Mouse (Mus musculus) CH12.LX (cell line): ENCODE measurements around the gene Tsen2.

Source experiments
- CHD2 ChIP-seq: IDR thresholded peaks from 2 replicates; pipeline ENCODE4 v1.6.1; 2011; ENCODE audit warnings: low read length, improper control_type of control experiment
- CTCF ChIP-seq, 2 experiments: IDR thresholded peaks in 1 of 2; conservative IDR thresholded peaks in 1 of 2; 2 replicates each; pipeline ENCODE4 v1.5.1; 2011 to 2012; ENCODE audit warnings: low read depth in 2 of 2, low read length in 2 of 2, improper control_type of control experiment in 1 of 2, inconsistent platforms in 1 of 2, mild to moderate bottlenecking in 1 of 2, moderate library complexity in 1 of 2
- ELF1 ChIP-seq: IDR thresholded peaks from 2 replicates; pipeline ENCODE4 v1.6.1; 2014; ENCODE audit warnings: low read depth, mild to moderate bottlenecking, inconsistent platforms, low read length, improper control_type of control experiment
- EP300 ChIP-seq: IDR thresholded peaks from 2 replicates; pipeline ENCODE4 v1.6.1; 2011; ENCODE audit warnings: low read length, improper control_type of control experiment
- HCFC1 ChIP-seq: IDR thresholded peaks from 2 replicates; pipeline ENCODE4 v1.6.1; 2012; ENCODE audit warnings: low read depth, mild to moderate bottlenecking, inconsistent platforms, low read length, improper control_type of control experiment
- POLR2A ChIP-seq: IDR thresholded peaks from 2 replicates; pipeline ENCODE4 v1.6.1; 2011; ENCODE audit warnings: low read depth, mild to moderate bottlenecking, improper control_type of control experiment, low read length
- POLR2AphosphoS2 ChIP-seq: IDR thresholded peaks from 2 replicates; pipeline ENCODE4 v1.6.1; 2011; ENCODE audit warnings: low read depth, low read length, improper control_type of control experiment
- TBP ChIP-seq: conservative IDR thresholded peaks from 2 replicates; pipeline ENCODE4 v1.6.1; 2011; ENCODE audit warnings: low read depth, low read length, improper control_type of control experiment
- TCF12 ChIP-seq: IDR thresholded peaks from 2 replicates; pipeline ENCODE4 v1.6.1; 2014; ENCODE audit warnings: low read depth, mild to moderate bottlenecking, inconsistent platforms, low read length, improper control_type of control experiment

GRCm38 (mm10) chr6:115528372-115528771 is 16.1 kb upstream of the Tsen2 start:
- TF ChIP-seq CHD2, result no peak
- TF ChIP-seq ELF1, result no peak
- TF ChIP-seq POLR2AphosphoS2, result no peak
- TF ChIP-seq EP300, result no peak
- TF ChIP-seq POLR2A, result no peak
- TF ChIP-seq TBP, result no peak
- no peak for TF ChIP-seq HCFC1
- TF ChIP-seq CTCF (conservative IDR thresholded peaks at IDR 0.05 in 1 of 2, IDR thresholded peaks at IDR 0.05 in 1 of 2; ENCODE audit: low read depth in 2 of 2, low read length in 2 of 2), result no peak
- no peak for TF ChIP-seq TCF12
